Mouse (Mus musculus) midbrain, embryonic 11.5 days (tissue): ENCODE data around the gene Mfsd6l. TPM values are rescaled to one million over a fixed set of nuclear protein-coding genes. Genes with fewer than 3 reads are reported as not detected.

Experiments used
- ATAC-seq: fragments of 200-750 bp; cut with Nextera tagmentation; 2 replicates; pipeline ENCODE4 v1.8.0; 2017; ENCODE audit warnings: moderate TSS enrichment, moderate library complexity; ENCODE audit not compliant: low FRiP score
- DNase-seq: peaks from one replicate; pipeline ENCODE4 v3.0.0; 2015; ENCODE audit warnings: low spot score; ENCODE audit errors: missing footprints
- H3K27ac ChIP-seq: fragments of 300-500 bp; sonication (generic); 2 replicates; pipeline ENCODE4 v1.5.1; 2014; ENCODE audit warnings: low read depth, low read length
- H3K27me3 ChIP-seq: fragments of 300-500 bp; sonication (generic); 2 replicates; pipeline ENCODE4 v1.6.1; 2014; ENCODE audit warnings: mild to moderate bottlenecking, low read length, moderate library complexity, mixed read lengths; ENCODE audit not compliant: control insufficient read depth, insufficient read depth
- H3K36me3 ChIP-seq: fragments of 300-500 bp; sonication (generic); 2 replicates; pipeline ENCODE4 v1.6.1; 2014; ENCODE audit warnings: mild to moderate bottlenecking, low read length, moderate library complexity, mixed read lengths; ENCODE audit not compliant: control insufficient read depth, insufficient read depth
- H3K4me1 ChIP-seq: fragments of 300-500 bp; sonication (generic); 2 replicates; pipeline ENCODE4 v1.6.1; 2014; ENCODE audit warnings: low read length; ENCODE audit not compliant: control insufficient read depth, insufficient read depth
- H3K4me2 ChIP-seq: fragments of 300-500 bp; sonication (generic); 2 replicates; pipeline ENCODE4 v1.6.1; 2014; ENCODE audit warnings: mild to moderate bottlenecking, moderate library complexity
- H3K4me3 ChIP-seq: fragments of 300-500 bp; sonication (generic); 2 replicates; pipeline ENCODE4 v1.5.1; 2014; ENCODE audit warnings: low read depth, low read length
- H3K9ac ChIP-seq: fragments of 300-500 bp; sonication (generic); 2 replicates; pipeline ENCODE4 v1.6.1; 2014; ENCODE audit warnings: low read length
- H3K9me3 ChIP-seq: fragments of 300-500 bp; sonication (generic); 2 replicates; pipeline ENCODE4 v1.6.1; 2016; ENCODE audit warnings: low read length; ENCODE audit not compliant: control insufficient read depth
- WGBS: fragments of 180-500 bp; shearing (Covaris S2); extraction: QIAGEN DNeasy Blood & Tissue Kit; methylation state at CpG from one replicate; pipeline ENCODE4 v1.1.7; 2014; 5-methylcytosine and 5-hydroxymethylcytosine counted together
- polyA plus RNA-seq: library from polyadenylated mRNA; unstranded; fragments of >200 nt; fragmentation: Nextera tagmentation; extraction: Ambion mirVana; gene quantifications from 2 replicates; pipeline ENCODE4 v1.2.1, GENCODE M21; 2014

Mfsd6l gene
- polyA plus RNA-seq, 1 experiment from 2014 or later = not detected

GRCm38 (mm10) chr11:68545172-68545571, 10.8 kb upstream of the Mfsd6l start:
- Histone ChIP-seq H3K27ac (no peak overlapping the region), H3K36me3 (no peaks in the 10 kb centered on the region), H3K4me3 (no peak overlapping the region), H3K27me3 (no peaks in the 10 kb centered on the region), H3K4me2 (no peak overlapping the region), H3K9me3 (no peaks in the 10 kb centered on the region), H3K4me1 (no peaks in the 10 kb centered on the region), H3K9ac (no peak overlapping the region)
- 55% methylated on average over 7 of the region's 7 CpGs for WGBS
- ATAC-seq (no peak), DNase-seq (no peak)

- ATAC-seq (no peak), DNase-seq (peak; percentile 77)
- H3K4me1 ChIP-seq = no peaks in the 10 kb centered on the region
- no peak overlapping the region for H3K4me2 ChIP-seq
- no peaks in the 10 kb centered on the region for H3K27me3 ChIP-seq
- H3K9me3 ChIP-seq = no peaks in the 10 kb centered on the region
- WGBS = 87% methylated on average over 8 of the region's 8 CpGs
- no peak overlapping the region for H3K27ac ChIP-seq
- H3K9ac ChIP-seq = no peak overlapping the region
- no peaks in the 10 kb centered on the region for H3K36me3 ChIP-seq
- H3K4me3 ChIP-seq = no peak overlapping the region
These were observed 10.2 kb upstream of the Mfsd6l start for GRCm38 (mm10) chr11:68545682-68546222.

GRCm38 (mm10) chr11:68547484-68547883, 8.5 kb upstream of the Mfsd6l start:
- no peak overlapping the region for H3K4me2 ChIP-seq
- H3K9me3 ChIP-seq = no peaks in the 10 kb centered on the region
- H3K36me3 ChIP-seq = no peaks in the 10 kb centered on the region
- ATAC-seq (no peak), DNase-seq (no peak)
- 73% methylated on average over 2 of the region's 2 CpGs for WGBS
- no peaks in the 10 kb centered on the region for H3K27me3 ChIP-seq
- H3K27ac ChIP-seq = no peak overlapping the region
- no peak overlapping the region for H3K4me3 ChIP-seq
- no peak overlapping the region for H3K9ac ChIP-seq
- no peaks in the 10 kb centered on the region for H3K4me1 ChIP-seq

GRCm38 (mm10) chr11:68549597-68549996, 6.4 kb upstream of the Mfsd6l start:
- Histone ChIP-seq H3K4me1 (no peaks in the 10 kb centered on the region), H3K36me3 (no peaks in the 10 kb centered on the region), H3K27ac (no peak overlapping the region), H3K9ac (no peak overlapping the region), H3K4me3 (no peak overlapping the region), H3K27me3 (no peaks in the 10 kb centered on the region), H3K4me2 (no peak overlapping the region), H3K9me3 (no peaks in the 10 kb centered on the region)
- DNase-seq (no peak), ATAC-seq (no peak)
- 50% methylated on average over 3 of the region's 3 CpGs for WGBS

- DNase-seq (no peak), ATAC-seq (no peak)
- H3K4me1 ChIP-seq = no peaks in the 10 kb centered on the region
- H3K4me3 ChIP-seq = no peak overlapping the region
- H3K27ac ChIP-seq = no peak overlapping the region
- H3K9ac ChIP-seq = no peak overlapping the region
- WGBS = 63% methylated on average over 4 of the region's 4 CpGs
- no peaks in the 10 kb centered on the region for H3K27me3 ChIP-seq
- no peaks in the 10 kb centered on the region for H3K36me3 ChIP-seq
- H3K9me3 ChIP-seq = no peaks in the 10 kb centered on the region
- no peak overlapping the region for H3K4me2 ChIP-seq
These were observed 5.6 kb upstream of the Mfsd6l start for GRCm38 (mm10) chr11:68550358-68550757.

- Histone ChIP-seq H3K36me3 (no peaks in the 10 kb centered on the region), H3K4me1 (peaks cover 5% of the 10 kb centered on the region; the same call in 1 of the 2 replicates), H3K4me3 (no peak overlapping the region), H3K27ac (no peak overlapping the region), H3K9me3 (no peaks in the 10 kb centered on the region), H3K9ac (no peak overlapping the region), H3K4me2 (no peak overlapping the region), H3K27me3 (peaks cover 2% of the 10 kb centered on the region; the same call in 1 of the 2 replicates)
- ATAC-seq (no peak), DNase-seq (peak; percentile 82)
- 45% methylated on average over 8 of the region's 8 CpGs for WGBS
These were observed 2.0 kb upstream of the Mfsd6l start for GRCm38 (mm10) chr11:68553981-68554471.

- Histone ChIP-seq H3K27ac (no peak overlapping the region), H3K9ac (no peak overlapping the region), H3K4me2 (no peak overlapping the region), H3K4me1 (peaks cover 5% of the 10 kb centered on the region; the same call in 1 of the 2 replicates), H3K9me3 (no peaks in the 10 kb centered on the region), H3K36me3 (no peaks in the 10 kb centered on the region), H3K4me3 (no peak overlapping the region), H3K27me3 (peaks cover 2% of the 10 kb centered on the region; the same call in 1 of the 2 replicates)
- DNase-seq = no peak
- WGBS = 53% methylated on average over 1 of the region's 1 CpGs
- ATAC-seq = no peak
These were observed 3.6 kb downstream of the Mfsd6l start for GRCm38 (mm10) chr11:68559546-68559945.

- Histone ChIP-seq H3K4me1 (no peaks in the 10 kb centered on the region), H3K27ac (no peak overlapping the region), H3K9me3 (no peaks in the 10 kb centered on the region), H3K4me3 (no peak overlapping the region), H3K36me3 (no peaks in the 10 kb centered on the region), H3K27me3 (no peaks in the 10 kb centered on the region), H3K9ac (no peak overlapping the region), H3K4me2 (no peak overlapping the region)
- no peak for ATAC-seq
- no peak for DNase-seq
- WGBS = 83% methylated on average over 11 of the region's 11 CpGs
These were observed 6.3 kb downstream of the Mfsd6l start for GRCm38 (mm10) chr11:68561957-68562950.
